Mouse (Mus musculus) adrenal gland, postnatal 4 days (tissue): ENCODE data around the gene Cdc42bpg. TPM values are rescaled to one million over a fixed set of nuclear protein-coding genes. Genes with fewer than 3 reads are reported as not detected.

Experiments
- microRNA-seq: library from miRNA; unstranded; fragments of <30 nt; microRNA quantifications from one replicate; pipeline ENCODE4 v1.2.0, GENCODE M21; 2021
- total RNA-seq, 2 experiments: library from RNA; stranded (reverse); gene quantifications; 2 replicates each; pipeline ENCODE4 v1.2.3; 2021

Gene Cdc42bpg
- total RNA-seq, 2 experiments from 2014 or later = 18.4 to 20.6 TPM

Small RNA genes lying within 50 kb of the gene (microRNA-seq; reads per million reads assigned to microRNA genes)
- 236 reads per million, percentile 57 among the genes with 10 or more reads in this experiment for gene Mir192
- gene Mir194-2 = 65.7 reads per million, percentile 41 among the genes with 10 or more reads in this experiment
- not detected for gene Mir6989

Other genes starting within 250 kb of the Cdc42bpg start
- gene Mrpl49, start 248.7 kb upstream of the Cdc42bpg start, total RNA-seq = 10 to 100 TPM; 55.6 to 63.5 TPM
- 1,000 to 10,000 TPM; 1,446 to 1,549 TPM for gene Fau, start 248.6 kb upstream of the Cdc42bpg start, total RNA-seq
- 10 to 100 TPM; 28.0 to 31.0 TPM for gene Znhit2, start 245.3 kb upstream of the Cdc42bpg start, total RNA-seq
- gene Tm7sf2, start 238.1 kb upstream of the Cdc42bpg start, total RNA-seq = 10 to 100 TPM; 17.0 to 25.1 TPM
- gene Vps51, start 229.2 kb upstream of the Cdc42bpg start, total RNA-seq = 10 to 100 TPM; 80.2 to 83.4 TPM
- not detected for gene Tmem262, start 226.4 kb upstream of the Cdc42bpg start, total RNA-seq
- gene Gm28374, start 224.2 kb upstream of the Cdc42bpg start, total RNA-seq = under 1 TPM in 1 of 2 experiments, not detected in 1; 0.95 TPM
- 10 to 100 TPM; 49.6 to 52.9 TPM for gene Zfpl1, start 221.5 kb upstream of the Cdc42bpg start, total RNA-seq
- gene Cdca5, start 221.5 kb upstream of the Cdc42bpg start, total RNA-seq = 10 to 100 TPM; 12.4 to 13.7 TPM
- under 1 TPM; 0.62 to 0.98 TPM for gene AC131692.1, start 212.0 kb upstream of the Cdc42bpg start, total RNA-seq
- gene Naaladl1, start 200.7 kb upstream of the Cdc42bpg start, total RNA-seq = 1 to 10 TPM in 1 of 2 experiments, under 1 TPM in 1; 0.73 to 1.1 TPM
- 10 to 100 TPM; 18.6 TPM for gene Sac3d1, start 187.8 kb upstream of the Cdc42bpg start, total RNA-seq
- 10 to 100 TPM; 27.1 to 27.7 TPM for gene Snx15, start 178.2 kb upstream of the Cdc42bpg start, total RNA-seq
- gene Batf2, start 165.5 kb upstream of the Cdc42bpg start, total RNA-seq = 1 to 10 TPM in 1 of 2 experiments, under 1 TPM in 1; 0.81 to 2.0 TPM
- 10 to 100 TPM; 64.2 to 65.1 TPM for gene Arl2, start 164.9 kb upstream of the Cdc42bpg start, total RNA-seq
- gene Majin, start 122.1 kb upstream of the Cdc42bpg start, total RNA-seq = 1 to 10 TPM; 2.1 to 3.5 TPM
- 10 to 100 TPM; 40.5 to 50.4 TPM for gene Gpha2, start 80.1 kb upstream of the Cdc42bpg start, total RNA-seq
- 10 to 100 TPM; 68.4 to 71.2 TPM for gene Ppp2r5b, start 70.6 kb upstream of the Cdc42bpg start, total RNA-seq
- gene Atg2a, start 64.8 kb upstream of the Cdc42bpg start, total RNA-seq = 10 to 100 TPM; 40.0 to 41.1 TPM
- 10 to 100 TPM; 88.2 to 90.2 TPM for gene Ehd1, start 29.7 kb upstream of the Cdc42bpg start, total RNA-seq
- gene Men1, start 28.5 kb downstream of the Cdc42bpg start, total RNA-seq = 10 to 100 TPM; 44.3 to 47.5 TPM
- gene Map4k2, start 34.7 kb downstream of the Cdc42bpg start, total RNA-seq = 10 to 100 TPM; 61.1 to 62.0 TPM
- 100 to 1,000 TPM; 270 to 308 TPM for gene Sf1, start 57.2 kb downstream of the Cdc42bpg start, total RNA-seq
- 100 to 1,000 TPM in 1 of 2 experiments, 10 to 100 TPM in 1; 81.8 to 113 TPM for gene Pygm, start 77.9 kb downstream of the Cdc42bpg start, total RNA-seq
- 10 to 100 TPM; 48.5 to 55.9 TPM for gene Rasgrp2, start 92.9 kb downstream of the Cdc42bpg start, total RNA-seq
- gene Nrxn2, start 112.3 kb downstream of the Cdc42bpg start, total RNA-seq = 10 to 100 TPM; 17.8 to 18.3 TPM
- 10 to 100 TPM in 1 of 2 experiments, under 1 TPM in 1; 0.37 to 10.1 TPM for gene Slc22a12, start 236.6 kb downstream of the Cdc42bpg start, total RNA-seq